Mouse (Mus musculus): ENCODE results near the gene Ccnq.

Ccnq gene

GRCm38 (mm10) chr11:78750885-78751842, at the start of gene Ccnq:
TSS of gene Ccnq (minus strand) at chr11:78751729.
- DNase-seq, result peak; percentile 81

- DNase-seq, result no peak
Measured at GRCm38 (mm10) chr11:78801094-78801493, 49.6 kb upstream of the Ccnq start.

GRCm38 (mm10) chr11:78796072-78796729, 44.7 kb upstream of the Ccnq start:
- no peak for DNase-seq

- DNase-seq, result no peak
Measured at GRCm38 (mm10) chr11:78793116-78793515, 41.6 kb upstream of the Ccnq start.

- no peak for DNase-seq
Measured at GRCm38 (mm10) chr11:78792465-78792864, 40.9 kb upstream of the Ccnq start.

- DNase-seq, result no peak
Measured at GRCm38 (mm10) chr11:78792055-78792454, 40.5 kb upstream of the Ccnq start.

GRCm38 (mm10) chr11:78791582-78791981, 40.1 kb upstream of the Ccnq start:
- DNase-seq, result peak; percentile 72

GRCm38 (mm10) chr11:78789370-78790060, 38.0 kb upstream of the Ccnq start:
- DNase-seq, result no peak

- DNase-seq, result no peak
Measured at GRCm38 (mm10) chr11:78786013-78786431, 34.5 kb upstream of the Ccnq start.

- DNase-seq, result no peak
Measured at GRCm38 (mm10) chr11:78782791-78783347, 31.3 kb upstream of the Ccnq start.

GRCm38 (mm10) chr11:78782326-78782725, 30.8 kb upstream of the Ccnq start:
- DNase-seq, result no peak

GRCm38 (mm10) chr11:78780571-78780970, 29.0 kb upstream of the Ccnq start:
- DNase-seq, result no peak

- DNase-seq, result no peak
Measured at GRCm38 (mm10) chr11:78780002-78780401, 28.5 kb upstream of the Ccnq start.

- DNase-seq, result no peak
Measured at GRCm38 (mm10) chr11:78777851-78778680, 26.5 kb upstream of the Ccnq start.

- peak; percentile 35 for DNase-seq
Measured at GRCm38 (mm10) chr11:78771751-78772283, 20.3 kb upstream of the Ccnq start.

GRCm38 (mm10) chr11:78770436-78770835, 18.9 kb upstream of the Ccnq start:
- DNase-seq, result no peak

GRCm38 (mm10) chr11:78768778-78769177, 17.2 kb upstream of the Ccnq start:
- DNase-seq, result no peak

- no peak for DNase-seq
Measured at GRCm38 (mm10) chr11:78766069-78766830, 14.7 kb upstream of the Ccnq start.

- DNase-seq, result no peak
Measured at GRCm38 (mm10) chr11:78764820-78765219, 13.3 kb upstream of the Ccnq start.

- no peak for DNase-seq
Measured at GRCm38 (mm10) chr11:78764304-78764703, 12.8 kb upstream of the Ccnq start.

GRCm38 (mm10) chr11:78762201-78762600, 10.7 kb upstream of the Ccnq start:
- no peak for DNase-seq

All from lung, postnatal 14 days (tissue).